Mouse (Mus musculus): Measurements from ENCODE around the gene Arhgap10.

The Arhgap10 gene

GRCm38 (mm10) chr8:77516845-77517244 is 908 bp downstream of the Arhgap10 start:
- peak; percentile 22 for DNase-seq (ENCODE audit: low spot score)

DNA sequence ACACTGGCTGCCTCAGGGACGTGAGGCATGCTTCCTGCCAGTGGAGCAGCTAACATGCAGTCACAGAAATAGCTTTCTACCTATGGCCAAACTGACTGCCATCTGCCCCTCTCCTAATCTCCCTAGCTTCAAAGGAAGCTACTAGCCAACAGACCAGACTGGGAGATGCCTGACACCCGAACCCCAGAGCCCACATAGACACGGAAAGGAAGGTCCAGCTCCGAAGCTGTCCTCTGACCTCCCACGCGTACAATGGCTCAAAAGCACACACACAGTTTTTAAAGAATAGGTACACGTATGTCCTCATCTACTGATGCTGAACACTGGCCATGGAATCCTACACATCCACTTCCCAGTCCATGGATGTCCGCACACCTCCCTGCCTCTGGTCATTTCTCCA is 2.0 kb downstream of the Arhgap10 start:
- no peak for DNase-seq (ENCODE audit: low spot score)

DNA sequence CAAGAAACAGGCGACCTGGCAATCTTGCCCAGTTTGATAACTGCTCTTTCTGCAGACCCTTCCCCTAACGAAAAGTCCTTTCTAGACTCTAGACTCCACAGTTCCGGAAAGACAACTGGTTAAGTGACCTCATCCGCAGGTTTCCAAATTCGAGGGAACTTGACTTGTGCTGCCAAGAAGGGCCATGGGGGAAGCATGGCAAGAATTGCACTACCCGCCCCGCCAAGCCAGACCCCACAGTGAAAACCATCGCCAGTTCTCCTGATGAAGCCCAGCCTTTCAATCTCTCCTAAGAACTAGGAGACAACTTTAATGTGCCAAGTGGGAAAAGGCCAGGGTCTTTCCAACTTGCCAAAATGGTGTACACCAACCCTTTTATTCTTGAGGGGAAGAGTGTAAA is 2.6 kb downstream of the Arhgap10 start:
- no peak for DNase-seq (ENCODE audit: low spot score)

- no peak for DNase-seq (ENCODE audit: low spot score)
Observed at GRCm38 (mm10) chr8:77511750-77512493, 5.8 kb downstream of the Arhgap10 start.

- DNase-seq (ENCODE audit: low spot score), result no peak
Observed at GRCm38 (mm10) chr8:77510426-77510825, 7.3 kb downstream of the Arhgap10 start.

DNA sequence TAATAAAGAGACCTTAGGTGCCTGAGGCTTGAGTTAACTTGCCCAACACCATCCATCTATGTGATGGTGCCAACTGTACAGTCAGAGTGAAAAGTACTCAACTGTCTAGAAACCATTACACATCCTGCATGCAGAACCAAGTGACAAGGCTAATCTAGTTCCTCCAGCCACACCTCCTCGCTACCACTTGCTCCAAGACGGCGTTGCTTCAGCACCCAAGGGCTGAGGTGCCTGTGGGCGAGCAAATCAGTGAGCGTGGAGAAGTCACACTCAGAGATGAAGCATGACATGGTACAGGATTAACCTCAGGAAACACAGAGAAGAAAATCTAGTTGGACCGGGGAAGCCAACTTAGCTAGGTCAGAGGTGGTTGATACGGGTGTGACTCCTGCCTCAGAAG is 8.7 kb downstream of the Arhgap10 start:
- DNase-seq (ENCODE audit: low spot score), result no peak

GRCm38 (mm10) chr8:77507510-77508035 is 10.2 kb downstream of the Arhgap10 start:
- DNase-seq (ENCODE audit: low spot score), result no peak

DNA sequence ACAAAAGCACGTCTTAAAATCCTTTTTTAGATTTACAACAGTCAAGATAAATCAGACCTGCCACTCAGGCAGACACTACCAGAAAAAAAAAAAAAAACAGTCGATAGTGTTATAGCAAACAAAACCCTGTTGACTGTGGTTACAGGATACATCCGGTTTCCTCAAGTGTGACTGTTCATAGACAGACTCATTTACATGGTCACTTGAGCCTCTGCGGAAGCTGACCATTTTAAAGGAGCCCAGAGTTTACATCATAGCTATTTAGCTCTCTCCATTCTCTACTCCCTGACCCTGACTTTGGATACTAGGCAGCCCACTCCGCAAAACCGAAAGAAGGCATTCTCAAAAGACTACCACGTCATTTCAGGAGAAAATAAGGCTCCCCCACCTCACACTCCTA is 11.2 kb downstream of the Arhgap10 start:
- no peak for DNase-seq (ENCODE audit: low spot score)

- DNase-seq (ENCODE audit: low spot score), result no peak
Observed at GRCm38 (mm10) chr8:77502547-77502946, 15.2 kb downstream of the Arhgap10 start.

DNA sequence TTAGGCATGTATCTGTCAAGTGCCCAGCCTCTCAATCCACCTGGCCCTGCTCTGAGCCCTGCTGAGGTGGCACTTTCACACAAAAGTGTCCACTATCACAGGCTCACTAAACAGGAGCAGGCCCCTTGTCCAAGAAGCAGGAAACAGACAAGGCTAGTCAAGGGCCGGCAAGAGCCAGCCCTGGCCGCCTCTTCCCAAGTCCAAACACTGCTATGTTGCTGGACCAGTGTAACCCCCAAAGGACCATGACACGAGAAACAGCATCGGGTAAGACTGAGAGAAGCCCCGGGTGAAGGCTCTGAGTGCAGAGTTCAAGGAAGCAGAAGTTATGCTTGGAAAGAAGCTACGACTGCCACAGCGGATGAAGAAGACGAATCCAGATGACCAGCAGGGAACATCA is 16.6 kb downstream of the Arhgap10 start:
- DNase-seq (ENCODE audit: low spot score), result no peak

GRCm38 (mm10) chr8:77500264-77500663 is 17.5 kb downstream of the Arhgap10 start:
- DNase-seq (ENCODE audit: low spot score), result no peak

DNA sequence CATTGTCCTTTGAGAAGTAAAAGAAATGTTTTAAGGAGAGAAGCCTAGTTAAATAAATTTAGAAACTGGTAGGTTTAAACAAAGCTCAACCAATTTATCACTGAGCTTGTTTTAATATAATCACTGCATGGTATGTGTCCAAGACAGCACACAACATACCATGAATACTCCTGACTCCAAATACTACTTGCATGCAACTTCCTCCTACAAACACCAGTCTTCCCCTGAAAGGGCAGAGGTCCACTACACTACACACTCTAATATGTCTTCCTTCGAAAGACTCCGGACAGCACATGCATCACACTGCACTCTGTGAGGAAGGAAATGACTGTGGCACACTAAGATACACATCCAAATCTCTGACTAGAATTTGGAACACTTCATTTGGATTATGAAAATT is 20.3 kb downstream of the Arhgap10 start:
- DNase-seq (ENCODE audit: low spot score), result no peak

- no peak for DNase-seq (ENCODE audit: low spot score)
Observed at GRCm38 (mm10) chr8:77496253-77496652, 21.5 kb downstream of the Arhgap10 start.

DNA sequence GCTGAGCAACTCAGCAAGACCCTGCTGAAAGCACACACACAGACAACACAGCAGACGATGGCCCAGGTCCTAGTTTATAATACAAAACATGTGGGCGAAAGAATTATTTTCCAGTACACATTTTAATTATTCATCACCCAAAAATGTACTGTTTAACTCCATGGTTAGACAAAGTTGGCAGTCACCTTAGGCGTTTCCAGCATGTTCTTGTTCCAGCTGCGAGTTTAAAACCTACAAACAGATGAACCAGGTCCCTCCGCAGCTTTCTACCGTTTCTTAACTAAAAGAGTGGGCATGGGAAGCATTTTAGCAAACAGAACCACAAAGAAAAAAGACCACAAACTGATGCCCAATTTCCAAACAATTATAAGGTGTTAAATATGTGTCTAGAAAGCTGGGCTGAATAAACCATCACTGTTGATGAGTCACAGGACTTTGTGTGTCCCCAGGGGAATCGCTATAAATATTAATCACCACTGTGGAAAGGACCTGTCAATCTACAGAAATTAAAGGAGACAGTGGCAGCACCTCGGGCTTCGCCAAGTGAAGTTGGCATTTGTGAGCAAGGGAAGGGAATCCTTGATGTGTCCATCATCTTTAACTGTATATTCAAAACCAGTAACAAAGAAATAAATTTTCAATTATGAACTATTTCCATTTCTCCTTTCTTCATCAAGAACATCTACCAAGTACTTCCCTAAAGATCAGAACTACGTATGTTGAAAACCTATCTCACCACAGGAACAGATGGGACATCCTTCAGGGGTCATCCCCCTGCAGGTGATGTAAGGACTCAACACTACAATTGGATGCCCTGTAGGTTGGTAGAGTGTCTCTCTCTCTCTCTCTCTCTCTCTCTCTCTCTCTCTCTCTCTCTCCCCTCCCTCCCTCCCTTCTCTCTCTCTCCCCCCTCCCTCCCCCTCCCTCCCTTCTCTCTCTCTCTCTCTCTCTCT is 23.1 kb downstream of the Arhgap10 start:
- peak; percentile 44 for DNase-seq (ENCODE audit: low spot score)

DNA sequence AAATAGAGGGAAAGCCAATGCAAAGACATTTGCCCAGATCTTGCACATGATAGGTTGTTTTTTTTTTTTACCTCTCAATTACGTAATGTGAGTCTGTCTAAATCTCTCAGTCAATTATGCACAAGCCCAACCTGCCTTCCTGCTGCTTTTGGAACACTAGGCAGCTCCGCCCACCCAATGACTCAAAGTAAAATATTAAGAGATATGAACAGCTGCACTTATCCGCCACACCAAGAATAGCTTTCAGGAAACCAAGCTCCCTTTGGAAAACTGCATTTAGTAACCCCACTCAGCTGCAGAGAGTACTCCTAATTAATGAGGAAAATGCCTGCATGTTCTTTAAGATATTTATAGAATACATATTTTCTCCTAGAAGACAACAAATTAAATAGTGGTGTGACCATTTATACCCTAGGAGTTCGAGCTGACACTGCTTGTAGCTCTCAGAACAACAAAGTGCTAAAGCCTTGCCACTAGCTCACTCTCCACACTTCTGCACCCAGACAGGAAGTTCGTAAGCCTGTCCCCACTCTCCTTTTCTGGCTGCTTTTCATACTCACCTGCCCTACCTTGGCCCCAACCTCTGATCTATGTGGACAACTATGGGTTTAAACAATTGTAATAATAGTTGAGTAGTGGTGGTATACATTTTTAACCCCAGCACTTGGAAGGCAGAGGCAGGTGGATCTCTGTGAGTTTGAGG is 25.2 kb downstream of the Arhgap10 start:
- DNase-seq (ENCODE audit: low spot score), result no peak

GRCm38 (mm10) chr8:77491231-77491923 is 26.4 kb downstream of the Arhgap10 start:
- no peak for DNase-seq (ENCODE audit: low spot score)

- DNase-seq (ENCODE audit: low spot score), result peak; percentile 87
Observed at GRCm38 (mm10) chr8:77490095-77490781, 27.5 kb downstream of the Arhgap10 start.

GRCm38 (mm10) chr8:77489235-77489634 is 28.5 kb downstream of the Arhgap10 start:
- no peak for DNase-seq (ENCODE audit: low spot score)

GRCm38 (mm10) chr8:77488215-77488606 is 29.5 kb downstream of the Arhgap10 start:
- DNase-seq (ENCODE audit: low spot score), result no peak

DNA sequence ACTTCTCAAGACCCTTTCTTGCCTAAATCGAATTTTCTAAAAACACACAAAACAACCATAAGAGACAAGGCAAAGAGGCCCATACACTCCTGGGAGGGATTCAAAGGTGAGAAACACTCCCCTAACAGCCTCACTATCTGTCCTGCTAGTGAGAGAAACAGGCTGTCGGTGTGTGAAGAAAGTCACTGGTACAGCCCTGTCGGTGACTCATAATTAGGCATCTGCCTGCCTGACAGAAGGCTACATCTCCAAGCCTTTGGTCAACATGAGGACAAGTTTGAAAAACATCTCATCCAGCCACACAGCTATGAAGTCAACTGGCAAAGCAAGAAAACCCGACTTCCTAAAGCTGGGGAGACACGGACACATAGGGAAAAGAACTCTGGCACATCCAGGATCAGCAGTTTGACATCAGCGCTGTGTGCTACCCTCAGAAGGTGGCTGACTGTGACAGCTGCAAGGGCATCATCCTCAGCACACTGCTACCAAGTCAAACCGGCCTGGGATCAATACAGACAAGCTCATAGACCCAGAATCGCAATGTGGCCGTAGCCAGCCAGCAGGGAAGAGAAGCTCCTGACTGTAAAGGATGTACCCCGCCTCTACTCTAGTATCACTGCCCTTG is 30.1 kb downstream of the Arhgap10 start:
- no peak for DNase-seq (ENCODE audit: low spot score)

- peak; percentile 50 for DNase-seq (ENCODE audit: low spot score)
Observed at GRCm38 (mm10) chr8:77486749-77487148, 31.0 kb downstream of the Arhgap10 start.
